Mouse (Mus musculus) kidney, adult 2 months (tissue): ENCODE results near the gene Inka2.

Source experiments
- CTCF ChIP-seq: fragments of 200-500 bp; conservative IDR thresholded peaks from 2 replicates; pipeline ENCODE4 v1.5.1; 2011; ENCODE audit warnings: low read depth, mild to moderate bottlenecking, control low read depth, low read length, moderate library complexity, mixed read lengths; ENCODE audit not compliant: insufficient read depth, insufficient read length
- POLR2A ChIP-seq: fragments of 200-500 bp; IDR thresholded peaks from one replicate; pipeline ENCODE4 v1.6.1; 2011; ENCODE audit warnings: low read depth, low read length, control low read depth

DNA sequence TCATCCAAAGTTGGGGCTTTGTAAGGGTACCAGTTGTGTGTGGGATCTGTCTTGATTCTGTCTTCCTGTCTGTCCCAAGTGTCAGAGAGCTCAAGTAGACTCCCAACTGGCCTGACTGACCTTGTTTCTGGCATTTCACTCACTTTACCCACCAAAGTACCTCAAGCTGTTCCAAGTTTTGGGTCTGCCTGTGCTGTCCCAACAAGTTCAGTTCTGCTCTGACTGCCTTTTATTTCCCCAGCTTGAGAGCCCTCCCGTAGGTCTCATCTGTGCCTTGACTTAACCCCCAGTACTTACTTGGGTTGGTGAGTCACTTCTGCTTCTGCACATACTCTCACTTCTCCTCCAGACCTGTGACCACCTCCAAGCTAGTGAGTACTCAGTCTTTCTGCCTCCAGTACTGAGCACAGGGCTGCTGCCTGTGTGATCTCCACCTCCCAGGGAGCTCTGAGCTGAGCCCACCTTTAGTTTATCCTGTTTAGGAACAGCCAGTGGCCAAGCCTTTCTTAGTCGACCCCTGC, 17.3 kb downstream of the Inka2 start:
- TF ChIP-seq POLR2A, result no peak
- TF ChIP-seq CTCF, result no peak
